Mouse (Mus musculus) ES-E14 (cell line): ENCODE measurements at regions not wholly inside any gene's neighbourhood (a gene's known extent, or its start where the extent isn't known, plus 50 kb on each side); places are given as distances from the start of the nearest gene placed in this dataset.
"Not testable (repeated sequence)": the region's sequence is repeated elsewhere in the genome, so short reads cannot be mapped to it uniquely, and the experiment has no call there.

Experiments
- DNase-seq: peaks from one replicate; pipeline ENCODE4 v3.0.0-alpha.2; 2013; ENCODE audit warnings: low read depth, low spot score
- H3K27ac ChIP-seq: 2 replicates; pipeline ENCODE4 v1.5.1; 2012; ENCODE audit warnings: low read depth, mild to moderate bottlenecking, low read length, moderate library complexity, mixed read lengths; ENCODE audit not compliant: poor library complexity, insufficient read depth, severe bottlenecking
- H3K36me3 ChIP-seq: 2 replicates; pipeline ENCODE4 v1.6.1; 2012; ENCODE audit warnings: mild to moderate bottlenecking, low read length, moderate library complexity, mixed read lengths; ENCODE audit not compliant: control insufficient read depth, poor library complexity, insufficient read depth, severe bottlenecking
- H3K4me1 ChIP-seq, 2 experiments: fragments of 150-350 bp in 1 of 2; sonication (generic) in 1 of 2; 2 replicates each; pipeline ENCODE4 v1.6.1; 2012; ENCODE audit warnings: low read length in 2 of 2, mild to moderate bottlenecking in 1 of 2, mixed read lengths in 1 of 2; ENCODE audit not compliant: control insufficient read depth in 2 of 2, insufficient read depth in 2 of 2, poor library complexity in 1 of 2
- H3K4me3 ChIP-seq, 2 experiments: fragments of 150-350 bp in 1 of 2; sonication (generic) in 1 of 2; 2 replicates each; pipeline ENCODE4 v1.5.1; 2012; ENCODE audit warnings: low read length in 2 of 2, low read depth in 1 of 2, mild to moderate bottlenecking in 1 of 2, mixed read lengths in 1 of 2; ENCODE audit not compliant: insufficient read depth in 1 of 2, poor library complexity in 1 of 2, severe bottlenecking in 1 of 2
- H3K9ac ChIP-seq: 2 replicates; pipeline ENCODE4 v1.6.1; 2012; ENCODE audit warnings: low read depth, mild to moderate bottlenecking, low read length, mixed read lengths; ENCODE audit not compliant: poor library complexity, insufficient read depth, severe bottlenecking
- H3K9me3 ChIP-seq: fragments of 150-350 bp; sonication (generic); 2 replicates; pipeline ENCODE4 v1.6.1; 2012; ENCODE audit warnings: low read depth, mild to moderate bottlenecking, low read length; ENCODE audit not compliant: control insufficient read depth, insufficient read depth
- CHD2 ChIP-seq: IDR thresholded peaks from 2 replicates; pipeline ENCODE4 v1.6.1; 2014; ENCODE audit warnings: mild to moderate bottlenecking, low read depth, low read length, inconsistent platforms
- HCFC1 ChIP-seq: IDR thresholded peaks from 2 replicates; pipeline ENCODE4 v1.6.1; 2012; ENCODE audit warnings: low read length, inconsistent platforms, borderline replicate concordance; ENCODE audit not compliant: insufficient read depth
- MAFK ChIP-seq: IDR thresholded peaks from 2 replicates; pipeline ENCODE4 v1.6.1; 2014; ENCODE audit warnings: mild to moderate bottlenecking, low read depth, low read length, inconsistent platforms; ENCODE audit not compliant: insufficient read depth
- ZC3H11A ChIP-seq: IDR thresholded peaks from 2 replicates; pipeline ENCODE4 v1.6.1; 2012; ENCODE audit warnings: low read depth, mild to moderate bottlenecking, inconsistent platforms, low read length, borderline replicate concordance
- ZNF384 ChIP-seq: IDR thresholded peaks from 2 replicates; pipeline ENCODE4 v1.6.1; 2012; ENCODE audit warnings: low read depth, low read length, inconsistent platforms
- in situ Hi-C, 2 experiments: fragments of 600-800 bp; cut with MboI; formaldehyde crosslinking; loops; one replicate each; pipeline ENCODE4 v1.15.1; 2025; ENCODE audit warnings: low sequenced_read_pairs in 2 of 2, inconsistent platforms in 1 of 2; ENCODE audit not compliant: unreplicated experiment in 2 of 2

DNA sequence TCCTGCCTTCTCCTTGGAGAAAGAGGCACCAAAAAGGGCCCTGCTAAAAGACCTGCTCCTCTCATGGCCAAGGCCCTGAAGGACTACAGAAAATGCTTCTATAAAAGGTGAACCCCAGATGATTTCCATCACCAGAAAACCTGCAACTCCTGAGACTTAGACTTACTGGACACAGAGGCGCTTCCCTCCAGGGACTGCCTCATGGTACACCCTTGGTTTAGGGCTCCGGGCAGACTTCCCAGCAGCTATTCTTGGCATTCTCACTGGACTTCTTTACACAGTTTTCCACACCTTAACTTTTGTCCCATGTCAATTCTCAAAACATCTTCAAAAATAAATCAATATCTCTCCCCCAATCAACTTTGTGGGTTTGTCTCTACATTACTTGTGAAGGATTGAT is 393.2 kb downstream of the Gpm6a start:
- H3K4me3 ChIP-seq, in situ Hi-C loops, H3K9me3 ChIP-seq, H3K27ac ChIP-seq, H3K4me1 ChIP-seq, DNase-seq, H3K36me3 ChIP-seq, H3K9ac ChIP-seq: not testable (repeated sequence)

DNA sequence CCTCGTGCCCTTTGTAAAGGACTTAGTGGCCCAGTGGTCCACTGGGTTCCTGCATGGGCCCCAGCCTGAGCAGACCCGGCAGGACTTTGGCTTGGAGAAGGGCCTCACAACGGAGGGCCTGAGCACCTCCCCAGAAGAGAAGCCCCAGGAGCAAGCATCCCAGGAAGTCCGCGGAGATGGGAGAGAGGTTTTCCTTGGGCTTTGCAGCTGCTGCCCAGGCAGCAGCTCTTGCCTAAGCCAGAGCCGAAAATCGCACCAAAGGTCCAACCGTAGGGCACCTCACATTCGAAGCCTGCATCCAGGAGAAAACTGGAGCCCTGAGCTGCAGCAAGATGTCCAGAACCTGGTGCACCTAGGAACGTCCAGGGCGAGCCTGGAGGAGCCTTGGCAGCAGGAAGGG is 405.2 kb downstream of the Gpm6a start:
- DNase-seq, H3K27ac ChIP-seq, in situ Hi-C loops, H3K9ac ChIP-seq, H3K4me1 ChIP-seq, H3K4me3 ChIP-seq, H3K9me3 ChIP-seq, H3K36me3 ChIP-seq: not testable (repeated sequence)

DNA sequence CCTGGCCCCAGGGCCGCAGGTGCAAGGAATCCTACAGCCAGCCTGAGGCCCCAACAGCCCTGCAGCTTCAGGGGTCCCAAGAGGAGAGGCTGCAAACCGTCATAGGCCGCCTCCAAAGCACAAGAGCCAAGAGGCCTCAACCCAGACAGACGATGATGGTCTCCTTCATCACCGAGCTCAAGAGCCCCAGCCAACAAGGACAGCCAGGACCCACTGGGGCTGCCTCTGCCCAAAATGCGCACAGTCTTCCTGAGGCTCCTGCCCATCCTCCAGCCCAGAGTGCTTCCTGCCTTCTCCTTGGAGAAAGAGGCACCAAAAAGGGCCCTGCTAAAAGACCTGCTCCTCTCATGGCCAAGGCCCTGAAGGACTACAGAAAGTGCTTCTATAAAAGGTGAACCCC is 412.8 kb downstream of the Gpm6a start:
- H3K27ac ChIP-seq, DNase-seq, H3K9ac ChIP-seq, H3K36me3 ChIP-seq, in situ Hi-C loops, H3K9me3 ChIP-seq, H3K4me1 ChIP-seq, H3K4me3 ChIP-seq: not testable (repeated sequence)

DNA sequence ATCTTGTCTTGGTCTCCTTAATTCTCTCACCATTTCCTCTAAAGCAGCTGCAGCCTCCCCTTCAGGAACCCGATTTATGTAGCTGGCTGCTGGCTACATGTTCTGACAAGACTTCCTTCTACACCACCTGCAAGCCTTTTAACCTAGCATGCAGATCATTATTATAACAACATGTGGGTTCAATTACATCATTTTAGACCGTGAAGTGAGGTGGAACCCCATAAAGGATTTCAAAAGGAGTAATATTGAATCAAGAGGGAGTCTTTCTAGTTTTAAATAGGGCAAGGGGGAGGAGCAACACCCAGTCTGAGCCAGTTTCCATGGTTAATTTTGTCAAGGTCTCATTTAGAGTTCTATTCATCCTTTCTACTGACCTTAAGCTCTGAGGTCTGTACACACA is 442.4 kb downstream of the Gpm6a start:
- no peaks in the 10 kb centered on the region for H3K36me3 ChIP-seq
- H3K27ac ChIP-seq, result no peak overlapping the region
- TF ChIP-seq ZC3H11A (no peak), ZNF384 (no peak), HCFC1 (no peak), MAFK (no peak), CHD2 (no peak)
- no peaks in the 10 kb centered on the region for H3K9me3 ChIP-seq
- H3K4me1 ChIP-seq, result no peaks in the 10 kb centered on the region
- no peak overlapping the region for H3K9ac ChIP-seq
- in situ Hi-C loops, result no loop called here
- DNase-seq, result no peak
- no peak overlapping the region for H3K4me3 ChIP-seq

DNA sequence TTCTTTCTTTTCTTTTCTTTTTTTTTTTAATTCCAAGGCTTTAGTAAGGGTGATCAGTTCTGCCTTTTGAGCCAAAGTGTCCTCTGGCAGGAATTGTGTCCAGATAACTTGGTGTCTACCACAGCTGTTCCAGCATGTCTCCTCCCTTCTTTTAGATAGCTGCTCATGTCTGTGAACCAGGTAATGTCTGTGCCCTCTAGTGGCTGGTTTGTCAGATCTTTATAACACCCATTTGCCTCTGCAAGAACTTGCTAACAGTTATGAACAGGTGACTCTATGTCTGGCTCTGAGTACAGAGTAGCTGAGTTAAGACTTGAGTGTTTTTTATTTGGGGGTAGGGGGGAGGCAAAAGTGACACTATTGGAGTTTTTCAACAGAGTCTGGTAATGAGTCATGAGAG is 443.7 kb downstream of the Gpm6a start:
- no peak overlapping the region for H3K4me3 ChIP-seq
- no peak overlapping the region for H3K27ac ChIP-seq
- H3K9me3 ChIP-seq, result no peaks in the 10 kb centered on the region
- in situ Hi-C loops, result no loop called here
- no peak overlapping the region for H3K9ac ChIP-seq
- DNase-seq, result peak; percentile 15
- no peaks in the 10 kb centered on the region for H3K4me1 ChIP-seq
- TF ChIP-seq MAFK, result no peak
- TF ChIP-seq CHD2, result no peak
- TF ChIP-seq ZNF384, result no peak
- no peak for TF ChIP-seq HCFC1
- TF ChIP-seq ZC3H11A, result no peak
- no peaks in the 10 kb centered on the region for H3K36me3 ChIP-seq
